ENCODE assay signal across 10 mouse cellular contexts in genomic region chr17:15632090-15632489, GRCm38 (mm10).
DNase-seq lines count a peak whose midpoint lies in the region; ATAC-seq lines count a peak whose summit lies in the region.
"Had no signal": no experiment of that assay in that cellular context is flagged by ENCODE, and none has a peak within 500 bp of the region (broad histone marks: within the 10 kb centered on the region; RNA-seq: fewer than 3 reads in every experiment).

No protein-coding gene starts in this region.

- no peak for ATAC-seq in forebrain, embryonic 11.5 days (replicated peaks; ENCODE audit: low FRiP score)
- no peak for ATAC-seq in forebrain, embryonic 12.5 days (ENCODE audit: low FRiP score)
- no peak for ATAC-seq in midbrain, embryonic 16.5 days
- ATAC-seq in limb, embryonic 13.5 days (ENCODE audit: low FRiP score, low read depth) = no peak
- ATAC-seq in stomach, embryonic 16.5 days (ENCODE audit: insufficient read depth, low FRiP score) = no peak

- no peak overlapping the region for H3K4me3 ChIP-seq in forebrain, embryonic 11.5 days (ENCODE audit: low read depth, low read length)
- no peak overlapping the region for H3K4me3 ChIP-seq in forebrain, embryonic 12.5 days (replicated peaks)
- H3K4me3 ChIP-seq in midbrain, embryonic 16.5 days (ENCODE audit: low read depth, low read length) = no peak overlapping the region
- no peak overlapping the region for H3K4me3 ChIP-seq in midbrain, embryonic 10.5 days
- H3K4me3 ChIP-seq in limb, embryonic 13.5 days = peak overlapping the region; percentile 22
- peak overlapping the region; percentile 18 for H3K4me3 ChIP-seq in stomach, embryonic 16.5 days (replicated peaks; ENCODE audit: low read length)

- no peak overlapping the region for H3K27ac ChIP-seq in forebrain, embryonic 11.5 days (ENCODE audit: low read depth, low read length)
- no peak overlapping the region for H3K27ac ChIP-seq in forebrain, embryonic 12.5 days
- no peak overlapping the region for H3K27ac ChIP-seq in midbrain, embryonic 16.5 days (ENCODE audit: low read length)
- H3K27ac ChIP-seq in midbrain, embryonic 10.5 days (replicated peaks) = no peak overlapping the region
- no peak overlapping the region for H3K27ac ChIP-seq in limb, embryonic 13.5 days
- H3K27ac ChIP-seq in stomach, embryonic 16.5 days (ENCODE audit: low read length) = no peak overlapping the region

- H3K9me3 ChIP-seq in forebrain, embryonic 11.5 days (ENCODE audit: control insufficient read depth, low read length) = no peaks in the 10 kb centered on the region
- peaks cover 4% of the 10 kb centered on the region; the same call in 1 of the 2 replicates for H3K9me3 ChIP-seq in forebrain, embryonic 12.5 days
- H3K9me3 ChIP-seq in midbrain, embryonic 16.5 days (replicated peaks; ENCODE audit: control insufficient read depth, low read length, poor library complexity, severe bottlenecking) = 0 out of 2 replicates have a peak, but pooled peaks cover 6% of the 10 kb centered on the region
- peaks cover 15% of the 10 kb centered on the region for H3K9me3 ChIP-seq in midbrain, embryonic 10.5 days (replicated peaks)
- peaks cover 9% of the 10 kb centered on the region; the same call in 1 of the 2 replicates for H3K9me3 ChIP-seq in limb, embryonic 13.5 days
- H3K9me3 ChIP-seq in stomach, embryonic 16.5 days (replicated peaks; ENCODE audit: control insufficient read depth, low read length) = no peaks in the 10 kb centered on the region

- no peaks in the 10 kb centered on the region for H3K36me3 ChIP-seq in forebrain, embryonic 11.5 days (ENCODE audit: control insufficient read depth, insufficient read depth, low read length)
- H3K36me3 ChIP-seq in forebrain, embryonic 12.5 days (replicated peaks) = no peaks in the 10 kb centered on the region
- no peaks in the 10 kb centered on the region for H3K36me3 ChIP-seq in midbrain, embryonic 16.5 days (ENCODE audit: control insufficient read depth, insufficient read depth, low read length)
- H3K36me3 ChIP-seq in midbrain, embryonic 10.5 days = no peaks in the 10 kb centered on the region
- no peaks in the 10 kb centered on the region for H3K36me3 ChIP-seq in limb, embryonic 13.5 days
- H3K36me3 ChIP-seq in stomach, embryonic 16.5 days (ENCODE audit: control insufficient read depth, insufficient read depth, low read length) = no peaks in the 10 kb centered on the region

- DNase-seq in forebrain, embryonic 11.5 days (ENCODE audit: low spot score) = no peak
- DNase-seq in midbrain, embryonic 10.5 days (ENCODE audit: low spot score) = no peak
- no peak for DNase-seq in retina, embryonic 14.5 days (ENCODE audit: low spot score)
- no peak for DNase-seq in urinary bladder, postnatal 25 days (ENCODE audit: low spot score)
- DNase-seq: gastrocnemius, postnatal 14 days; right cerebral cortex, postnatal 4 days had no signal

- H3K4me1 ChIP-seq in forebrain, embryonic 11.5 days (replicated peaks; ENCODE audit: control insufficient read depth, insufficient read depth, low read length) = no peaks in the 10 kb centered on the region
- no peaks in the 10 kb centered on the region; the same call in 1 of the 2 replicates for H3K4me1 ChIP-seq in forebrain, embryonic 12.5 days
- no peaks in the 10 kb centered on the region for H3K4me1 ChIP-seq in midbrain, embryonic 16.5 days (ENCODE audit: control insufficient read depth, insufficient read depth, low read length)
- peaks cover 5% of the 10 kb centered on the region; the same call in 1 of the 2 replicates for H3K4me1 ChIP-seq in midbrain, embryonic 10.5 days
- no peaks in the 10 kb centered on the region for H3K4me1 ChIP-seq in limb, embryonic 13.5 days
- H3K4me1 ChIP-seq in stomach, embryonic 16.5 days (ENCODE audit: control insufficient read depth, insufficient read depth, low read length) = peaks cover 4% of the 10 kb centered on the region; the same call in 1 of the 2 replicates

- WGBS in forebrain, embryonic 11.5 days = 39% methylated on average over 1 of the region's 1 CpGs
- 44% methylated on average over 1 of the region's 1 CpGs for WGBS in forebrain, embryonic 12.5 days
- 36% methylated on average over 1 of the region's 1 CpGs for WGBS in midbrain, embryonic 16.5 days
- WGBS in midbrain, embryonic 10.5 days = 41% methylated on average over 1 of the region's 1 CpGs
- WGBS in limb, embryonic 13.5 days = 27% methylated on average over 1 of the region's 1 CpGs
- WGBS in stomach, embryonic 16.5 days = 23% methylated on average over 1 of the region's 1 CpGs

- no peak overlapping the region for H3K9ac ChIP-seq in forebrain, embryonic 11.5 days (ENCODE audit: low read length)
- no peak overlapping the region for H3K9ac ChIP-seq in forebrain, embryonic 12.5 days
- no peak overlapping the region for H3K9ac ChIP-seq in midbrain, embryonic 16.5 days (ENCODE audit: low read depth, low read length)
- H3K9ac ChIP-seq in limb, embryonic 13.5 days = no peak overlapping the region
- no peak overlapping the region for H3K9ac ChIP-seq in stomach, embryonic 16.5 days (ENCODE audit: low read length)

- H3K27me3 ChIP-seq in forebrain, embryonic 11.5 days (ENCODE audit: control insufficient read depth, insufficient read depth, low read length) = no peaks in the 10 kb centered on the region
- H3K27me3 ChIP-seq in forebrain, embryonic 12.5 days = no peaks in the 10 kb centered on the region
- no peaks in the 10 kb centered on the region for H3K27me3 ChIP-seq in midbrain, embryonic 16.5 days (ENCODE audit: control insufficient read depth, insufficient read depth, low read depth, low read length)
- no peaks in the 10 kb centered on the region for H3K27me3 ChIP-seq in midbrain, embryonic 10.5 days (ENCODE audit: low read depth, poor library complexity, severe bottlenecking)
- peaks cover 5% of the 10 kb centered on the region; the same call in 1 of the 2 replicates for H3K27me3 ChIP-seq in limb, embryonic 13.5 days
- no peaks in the 10 kb centered on the region for H3K27me3 ChIP-seq in stomach, embryonic 16.5 days (ENCODE audit: control insufficient read depth, insufficient read depth, low read length)

- H3K4me2 ChIP-seq in forebrain, embryonic 11.5 days (ENCODE audit: low read depth, low read length, severe bottlenecking) = 0 out of 2 replicates have a peak overlapping the region, but pooled peaks have one; percentile 3
- no peak overlapping the region for H3K4me2 ChIP-seq in forebrain, embryonic 12.5 days
- H3K4me2 ChIP-seq in midbrain, embryonic 16.5 days (ENCODE audit: low read length) = peak overlapping the region; percentile 32; the same call in 1 of the 2 replicates
- peak overlapping the region; percentile 49 for H3K4me2 ChIP-seq in limb, embryonic 13.5 days (replicated peaks)
- H3K4me2 ChIP-seq in stomach, embryonic 16.5 days (ENCODE audit: low read depth, low read length) = peak overlapping the region; percentile 47; the same call in 1 of the 2 replicates

Comparison
In these comparisons a context has a peak if more than half of its experiments do, and no peak if none do; other contexts are left out.
1. H3K4me3 ChIP-seq: peak in limb, embryonic 13.5 days (single experiment) and stomach, embryonic 16.5 days (single experiment); none in forebrain, embryonic 11.5 days (single experiment), forebrain, embryonic 12.5 days (single experiment), midbrain, embryonic 16.5 days (single experiment) and midbrain, embryonic 10.5 days (single experiment).